Mouse (Mus musculus) right cerebral cortex, postnatal 4 days (tissue): ENCODE data around the gene Speer4e.
"Not testable (repeated sequence)": the region's sequence is repeated elsewhere in the genome, so short reads cannot be mapped to it uniquely, and the experiment has no call there.

Experiments
- DNase-seq: peaks from one replicate; pipeline ENCODE4 v3.0.0-alpha.2; 2022

The Speer4e gene

GRCm38 (mm10) chr5:14938329-14938728, at the start of gene Speer4e:
Speer4e (minus strand) TSS chr5:14938429.
- not testable (repeated sequence) for DNase-seq

- DNase-seq, result not testable (repeated sequence)
These were observed 48.6 kb upstream of the Speer4e start for GRCm38 (mm10) chr5:14986649-14987387.

GRCm38 (mm10) chr5:14978835-14979234, 40.6 kb upstream of the Speer4e start, which contains the start of gene Gm10354:
Gm10354 (minus strand) TSS chr5:14978935.
- DNase-seq, result not testable (repeated sequence)

- not testable (repeated sequence) for DNase-seq
These were observed 39.1 kb upstream of the Speer4e start for GRCm38 (mm10) chr5:14977368-14977767.

GRCm38 (mm10) chr5:14975294-14975693, 37.1 kb upstream of the Speer4e start:
- not testable (repeated sequence) for DNase-seq

- not testable (repeated sequence) for DNase-seq
These were observed 34.6 kb upstream of the Speer4e start for GRCm38 (mm10) chr5:14972841-14973240.

- DNase-seq, result not testable (repeated sequence)
These were observed 25.6 kb upstream of the Speer4e start for GRCm38 (mm10) chr5:14963821-14964220.

GRCm38 (mm10) chr5:14961502-14961901, 23.3 kb upstream of the Speer4e start:
- not testable (repeated sequence) for DNase-seq

- not testable (repeated sequence) for DNase-seq
These were observed 17.9 kb upstream of the Speer4e start for GRCm38 (mm10) chr5:14955928-14956706.

GRCm38 (mm10) chr5:14953587-14953986, 15.4 kb upstream of the Speer4e start:
- DNase-seq, result not testable (repeated sequence)

GRCm38 (mm10) chr5:14952749-14953148, 14.5 kb upstream of the Speer4e start:
- DNase-seq, result not testable (repeated sequence)

GRCm38 (mm10) chr5:14951822-14952221, 13.6 kb upstream of the Speer4e start:
- DNase-seq, result not testable (repeated sequence)

GRCm38 (mm10) chr5:14947482-14948198, 9.4 kb upstream of the Speer4e start:
- peak; percentile 7 for DNase-seq

- not testable (repeated sequence) for DNase-seq
These were observed 7.3 kb upstream of the Speer4e start for GRCm38 (mm10) chr5:14945524-14945923.

GRCm38 (mm10) chr5:14941043-14941442, 2.8 kb upstream of the Speer4e start:
- DNase-seq, result not testable (repeated sequence)

- not testable (repeated sequence) for DNase-seq
These were observed 4.5 kb downstream of the Speer4e start for GRCm38 (mm10) chr5:14933721-14934120.

GRCm38 (mm10) chr5:14927047-14927446, 11.2 kb downstream of the Speer4e start:
- DNase-seq, result not testable (repeated sequence)

GRCm38 (mm10) chr5:14914799-14915198, 23.4 kb downstream of the Speer4e start, which contains the start of gene Gm9758:
Gm9758 (minus strand) TSS chr5:14914899.
- DNase-seq, result not testable (repeated sequence)

GRCm38 (mm10) chr5:14914361-14914760, 23.9 kb downstream of the Speer4e start:
- not testable (repeated sequence) for DNase-seq

- not testable (repeated sequence) for DNase-seq
These were observed 34.7 kb downstream of the Speer4e start for GRCm38 (mm10) chr5:14903539-14903938.

GRCm38 (mm10) chr5:14892242-14892641, 46.0 kb downstream of the Speer4e start:
- no peak for DNase-seq

GRCm38 (mm10) chr5:14885291-14885690, 52.9 kb downstream of the Speer4e start:
- not testable (repeated sequence) for DNase-seq
